Mouse (Mus musculus) liver, embryonic 16.5 days (tissue): ENCODE measurements at regions not wholly inside any gene's neighbourhood (a gene's known extent, or its start where the extent isn't known, plus 50 kb on each side); places are given as distances from the start of the nearest gene placed in this dataset.

Source experiments
- ATAC-seq: fragments of 200-750 bp; cut with Nextera tagmentation; 2 replicates; pipeline ENCODE4 v1.8.0; 2017; ENCODE audit warnings: low read depth, mild to moderate bottlenecking, moderate number of reproducible peaks, moderate library complexity
- H3K27ac ChIP-seq: fragments of 300-500 bp; sonication (generic); 2 replicates; pipeline ENCODE4 v1.5.1; 2014; ENCODE audit warnings: mild to moderate bottlenecking, low read length
- H3K27me3 ChIP-seq: fragments of 300-500 bp; sonication (generic); 2 replicates; pipeline ENCODE4 v1.6.1; 2014; ENCODE audit warnings: low read depth, low read length, mixed read lengths; ENCODE audit not compliant: control insufficient read depth, insufficient read depth
- H3K36me3 ChIP-seq: fragments of 300-500 bp; sonication (generic); 2 replicates; pipeline ENCODE4 v1.6.1; 2014; ENCODE audit warnings: mild to moderate bottlenecking; ENCODE audit not compliant: control insufficient read depth, insufficient read depth
- H3K4me1 ChIP-seq: fragments of 300-500 bp; sonication (generic); 2 replicates; pipeline ENCODE4 v1.6.1; 2014; ENCODE audit warnings: low read depth, low read length, mixed read lengths; ENCODE audit not compliant: control insufficient read depth
- H3K4me2 ChIP-seq: fragments of 300-500 bp; sonication (generic); 2 replicates; pipeline ENCODE4 v1.6.1; 2014; ENCODE audit warnings: low read depth, low read length, mixed read lengths
- H3K4me3 ChIP-seq: fragments of 300-500 bp; sonication (generic); 2 replicates; pipeline ENCODE4 v1.5.1; 2014; ENCODE audit warnings: low read depth, mild to moderate bottlenecking, low read length
- H3K9ac ChIP-seq: fragments of 300-500 bp; sonication (generic); 2 replicates; pipeline ENCODE4 v1.6.1; 2014; ENCODE audit warnings: low read depth, low read length
- H3K9me3 ChIP-seq: fragments of 300-500 bp; sonication (generic); replicated peaks from 2 replicates; pipeline ENCODE4 v1.6.1; 2016; ENCODE audit warnings: low read length; ENCODE audit not compliant: control insufficient read depth
- WGBS: fragments of 180-500 bp; shearing (Covaris S2); extraction: QIAGEN DNeasy Blood & Tissue Kit; methylation state at CpG from one replicate; pipeline ENCODE4 v1.1.7; 2014; ENCODE audit not compliant: insufficient replicate concordance; 5-methylcytosine and 5-hydroxymethylcytosine counted together

DNA sequence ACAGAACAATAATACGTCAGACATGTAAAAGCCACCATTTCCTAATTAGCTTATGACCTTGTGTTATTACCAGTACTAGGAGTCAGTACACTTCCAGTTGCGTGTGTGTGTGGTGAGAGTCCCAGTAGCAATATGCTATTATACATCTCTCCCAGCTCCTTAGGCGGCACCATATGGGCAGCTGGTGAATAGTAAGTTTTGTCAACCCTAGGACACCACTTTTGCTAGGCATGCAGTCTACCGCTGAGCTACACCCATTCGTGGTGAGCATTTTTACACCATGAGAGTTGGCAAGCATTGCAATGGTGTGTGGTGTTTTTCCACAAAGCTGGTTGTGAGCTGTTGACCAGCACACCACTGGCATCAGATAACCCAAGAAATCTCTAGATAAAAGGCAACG is 53.8 kb upstream of the 1110032F04Rik start:
- H3K9ac ChIP-seq, result no peak overlapping the region
- no peak for ATAC-seq
- no peaks in the 10 kb centered on the region for H3K36me3 ChIP-seq
- H3K4me3 ChIP-seq, result no peak overlapping the region
- H3K27me3 ChIP-seq, result no peaks in the 10 kb centered on the region
- 63% methylated on average over 6 of the region's 6 CpGs for WGBS
- no peaks in the 10 kb centered on the region for H3K9me3 ChIP-seq
- H3K4me2 ChIP-seq, result no peak overlapping the region
- no peak overlapping the region for H3K27ac ChIP-seq
- H3K4me1 ChIP-seq, result no peaks in the 10 kb centered on the region

DNA sequence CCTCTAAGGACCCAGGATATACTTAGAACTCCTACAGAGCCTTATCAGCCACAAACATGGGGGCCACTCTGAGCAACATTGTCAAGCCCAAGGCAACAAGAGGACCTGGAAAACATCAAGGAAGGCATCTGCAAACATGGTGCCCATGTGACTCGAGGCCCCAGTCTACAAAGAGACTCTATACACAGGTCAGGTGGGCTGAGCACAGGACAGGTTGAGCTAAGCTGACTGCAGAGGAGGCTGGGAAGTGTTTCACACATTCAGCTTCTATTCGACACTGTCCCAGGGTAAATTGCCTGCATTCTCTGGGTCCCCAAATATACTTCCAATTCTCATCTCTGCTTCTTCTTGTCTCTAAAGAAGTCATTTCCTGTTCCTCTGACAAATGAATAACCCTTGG is 52.1 kb upstream of the 1110032F04Rik start:
- WGBS, result 35% methylated on average over 2 of the region's 2 CpGs
- Histone ChIP-seq H3K9me3 (no peaks in the 10 kb centered on the region), H3K4me3 (no peak overlapping the region), H3K9ac (no peak overlapping the region), H3K27ac (no peak overlapping the region), H3K4me1 (no peaks in the 10 kb centered on the region), H3K4me2 (no peak overlapping the region), H3K36me3 (no peaks in the 10 kb centered on the region), H3K27me3 (no peaks in the 10 kb centered on the region)
- no peak for ATAC-seq
